Mouse (Mus musculus) neural tube, postnatal 0 days (tissue): Measurements from ENCODE around the gene Zfp507. TPM values are rescaled to one million over a fixed set of nuclear protein-coding genes. Genes with fewer than 3 reads are reported as not detected.

Experiments
- polyA plus RNA-seq: library from polyadenylated mRNA; unstranded; fragments of >200 nt; fragmentation: Nextera tagmentation; extraction: Ambion mirVana; gene quantifications from 2 replicates; pipeline ENCODE4 v1.2.1, GENCODE M21; 2015

The Zfp507 gene
- 7.9 and 9.4 TPM in 2 replicates for polyA plus RNA-seq

DNA sequence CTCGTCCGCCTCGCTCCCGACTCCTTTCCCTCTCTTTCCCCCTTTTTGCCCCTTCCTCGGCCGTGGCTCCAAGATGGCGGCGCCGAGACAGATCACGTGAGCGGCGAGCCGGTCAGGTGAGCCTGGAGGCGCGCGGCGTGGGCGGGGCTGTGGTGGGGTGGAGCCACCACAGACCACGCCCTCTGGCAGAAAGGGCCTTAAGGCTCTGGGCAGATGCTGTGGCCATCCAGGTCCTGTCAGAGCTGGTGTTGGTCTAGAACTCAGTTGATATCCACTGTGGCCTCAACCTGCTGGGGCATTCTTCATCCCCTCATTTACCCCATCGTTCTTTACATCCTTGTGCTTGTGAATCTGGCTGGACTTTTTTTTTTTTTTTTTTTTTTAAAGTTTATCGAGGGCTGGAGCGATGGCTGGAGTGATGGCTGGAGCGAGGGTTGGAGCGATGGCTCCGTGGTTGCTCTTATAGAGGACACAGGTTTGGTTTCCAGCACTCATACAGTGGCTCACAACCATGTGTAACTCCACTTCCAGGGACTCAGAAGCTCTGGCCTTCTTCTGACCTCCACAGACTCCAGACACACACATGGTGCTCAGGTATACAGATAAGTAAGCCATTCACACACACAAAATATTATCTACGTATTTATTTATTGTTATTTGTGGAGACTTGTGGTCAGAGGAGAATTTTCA, at the start of gene Zfp507:
Gene Zfp507, minus strand, starts transcription at position 98 of the 690 bp plus-strand sequence.

DNA sequence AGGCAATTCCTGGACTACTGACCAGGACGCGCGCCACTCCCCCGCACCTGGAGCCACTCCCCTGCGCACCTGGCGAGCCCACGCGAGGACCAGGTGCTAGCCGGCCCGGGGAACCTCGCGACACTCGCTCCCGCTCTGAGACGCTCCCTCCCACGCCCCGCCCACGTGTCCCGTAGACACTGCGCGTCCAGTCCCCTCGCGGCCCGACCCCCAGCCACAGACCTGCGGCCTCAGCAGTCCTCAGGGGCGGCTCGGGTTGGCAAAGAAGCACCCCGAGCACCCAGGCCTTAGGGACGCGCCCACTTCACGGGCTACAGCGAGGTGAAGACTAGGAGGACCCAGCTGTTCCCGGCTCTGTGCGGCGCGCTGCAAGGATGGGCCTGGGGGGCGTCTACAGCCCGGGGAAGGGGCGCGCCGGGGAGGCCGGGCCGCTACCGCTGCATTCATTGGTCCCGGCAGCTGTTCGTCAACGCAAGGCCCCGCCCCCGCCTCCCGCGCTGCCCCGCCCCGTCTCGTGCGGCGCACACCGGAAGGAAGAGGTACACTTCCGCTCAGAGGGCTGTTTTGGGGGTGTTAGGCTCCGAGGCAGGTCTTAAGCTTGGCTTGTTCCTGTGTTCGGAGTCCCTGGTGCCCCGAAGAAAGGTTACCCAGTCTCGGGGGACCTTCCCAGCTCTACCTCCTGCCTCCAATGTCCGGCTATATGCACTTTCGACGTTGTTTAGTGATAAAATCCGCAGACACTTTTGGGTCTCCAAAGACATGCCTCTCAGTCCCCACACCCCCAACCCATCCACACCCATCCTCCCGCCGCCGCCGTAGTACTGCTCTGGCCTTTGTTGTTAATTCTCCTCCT, 48.5 kb downstream of the Zfp507 start, which contains the start of gene Dpy19l3:
Gene Dpy19l3, minus strand, starts transcription at position 422 of the 853 bp plus-strand sequence.

Other genes with a start within 250 kb of the Zfp507 start
- gene Nudt19, start 246.7 kb downstream of the Zfp507 start, polyA plus RNA-seq = 162 and 175 TPM in 2 replicates
- 0.10 and 0.23 TPM in 2 replicates for gene Rgs9bp, start 217.4 kb downstream of the Zfp507 start, polyA plus RNA-seq
- gene Ankrd27, start 216.8 kb downstream of the Zfp507 start, polyA plus RNA-seq = 14.7 and 15.6 TPM in 2 replicates
- 245 and 254 TPM in 2 replicates for gene Pdcd5, start 155.5 kb downstream of the Zfp507 start, polyA plus RNA-seq
- gene Dpy19l3, start 48.5 kb downstream of the Zfp507 start, polyA plus RNA-seq = 35.9 and 43.8 TPM in 2 replicates